Mouse (Mus musculus): ENCODE data around the gene Sar1b.

DNA sequence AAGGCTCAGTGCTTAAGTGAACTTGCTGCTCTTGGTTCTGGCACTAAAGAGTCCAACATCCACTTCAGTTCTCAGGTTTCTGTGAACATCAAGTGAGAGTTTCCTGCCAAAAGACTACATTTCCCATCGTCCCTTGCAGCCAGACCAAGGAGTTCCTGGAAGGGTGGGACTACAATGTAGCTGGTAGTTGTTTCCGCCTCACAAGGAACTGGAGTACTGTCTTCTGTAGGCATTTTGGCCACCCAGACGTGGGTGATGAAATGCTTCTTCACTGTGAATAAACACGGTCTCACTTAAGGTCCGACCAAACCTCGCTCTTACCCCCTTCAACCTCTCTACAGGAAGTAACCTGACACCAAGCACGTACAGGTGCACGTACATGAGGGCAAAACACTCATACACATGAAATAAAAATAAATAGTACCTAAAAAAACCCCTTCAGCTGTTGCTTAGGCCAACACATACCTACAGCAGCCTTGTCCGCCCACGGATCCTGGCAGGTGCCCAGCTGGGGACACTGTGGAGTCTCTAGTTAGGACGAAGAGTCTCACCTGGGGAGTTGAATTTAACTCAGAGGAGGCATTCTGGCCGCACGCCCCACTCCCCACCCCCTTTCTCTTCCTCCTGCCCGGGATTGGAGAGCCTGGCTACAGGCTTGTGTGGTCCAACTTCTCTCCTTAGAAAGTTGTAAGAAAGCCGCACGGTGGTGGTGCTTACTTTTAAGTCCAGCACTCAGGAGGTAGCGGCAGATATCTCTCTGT, 41.9 kb downstream of the Sar1b start:
- TF ChIP-seq CTCF (IDR thresholded peaks at IDR 0.05; ENCODE audit: control insufficient read depth, insufficient read depth, low read length) = no peak
- TF ChIP-seq POLR2A (IDR thresholded peaks at IDR 0.05; ENCODE audit: borderline replicate concordance, control insufficient read depth, low read depth, low read length) = no peak

All from bone marrow, adult 2 months (tissue).